Mouse (Mus musculus) stomach, postnatal 0 days (tissue): ENCODE results near the gene Smtnl1. TPM values are rescaled to one million over a fixed set of nuclear protein-coding genes. Genes with fewer than 3 reads are reported as not detected.
"Not testable (repeated sequence)": the region's sequence is repeated elsewhere in the genome, so short reads cannot be mapped to it uniquely, and the experiment has no call there.

Source experiments
- ATAC-seq: fragments of 200-750 bp; cut with Nextera tagmentation; 2 replicates; pipeline ENCODE4 v1.8.0; 2017; ENCODE audit not compliant: low FRiP score, low TSS enrichment
- DNase-seq: peaks from one replicate; pipeline ENCODE4 v3.0.0-alpha.2; 2016; ENCODE audit warnings: low spot score
- H3K27ac ChIP-seq: fragments of 300-500 bp; sonication (generic); replicated peaks from 2 replicates; pipeline ENCODE4 v1.5.1; 2014; ENCODE audit warnings: mild to moderate bottlenecking, control low read depth
- H3K27me3 ChIP-seq: fragments of 300-500 bp; sonication (generic); 2 replicates; pipeline ENCODE4 v1.6.1; 2014; ENCODE audit warnings: low read length; ENCODE audit not compliant: control insufficient read depth, insufficient read depth
- H3K36me3 ChIP-seq: fragments of 300-500 bp; sonication (generic); 2 replicates; pipeline ENCODE4 v1.6.1; 2014; ENCODE audit warnings: low read length, mixed read lengths; ENCODE audit not compliant: control insufficient read depth, insufficient read depth
- H3K4me1 ChIP-seq: fragments of 300-500 bp; sonication (generic); replicated peaks from 2 replicates; pipeline ENCODE4 v1.6.1; 2014; ENCODE audit warnings: antibody characterized with exemption; ENCODE audit not compliant: control insufficient read depth, insufficient read depth
- H3K4me2 ChIP-seq: fragments of 300-500 bp; sonication (generic); replicated peaks from 2 replicates; pipeline ENCODE4 v1.6.1; 2014; ENCODE audit warnings: low read depth, mild to moderate bottlenecking, control low read depth, moderate library complexity
- H3K4me3 ChIP-seq: fragments of 300-500 bp; sonication (generic); 2 replicates; pipeline ENCODE4 v1.5.1; 2014; ENCODE audit warnings: low read depth, low read length, control low read depth
- H3K9ac ChIP-seq: fragments of 300-500 bp; sonication (generic); 2 replicates; pipeline ENCODE4 v1.6.1; 2014; ENCODE audit warnings: mild to moderate bottlenecking, low read length, control low read depth, mixed read lengths
- H3K9me3 ChIP-seq: fragments of 300-500 bp; sonication (generic); 2 replicates; pipeline ENCODE4 v1.6.1; 2016; ENCODE audit warnings: low read length; ENCODE audit not compliant: control insufficient read depth
- CTCF ChIP-seq: IDR thresholded peaks from 2 replicates; pipeline ENCODE4 v1.5.1; 2016; ENCODE audit warnings: antibody characterized with exemption, low read depth, mild to moderate bottlenecking, moderate library complexity
- EP300 ChIP-seq: optimal IDR thresholded peaks from 2 replicates; pipeline ENCODE3; 2016; ENCODE audit warnings: antibody characterized with exemption
- WGBS: fragments of 180-500 bp; shearing (Covaris S2); extraction: QIAGEN DNeasy Blood & Tissue Kit; methylation state at CpG from one replicate; pipeline ENCODE4 v1.1.7; 2014; 5-methylcytosine and 5-hydroxymethylcytosine counted together
- polyA plus RNA-seq: library from polyadenylated mRNA; unstranded; fragments of >200 nt; fragmentation: Nextera tagmentation; extraction: Ambion mirVana; gene quantifications from 2 replicates; pipeline ENCODE4 v1.2.1, GENCODE M21; 2015

Smtnl1 gene
- polyA plus RNA-seq, 1 experiment from 2014 or later, result not detected

DNA sequence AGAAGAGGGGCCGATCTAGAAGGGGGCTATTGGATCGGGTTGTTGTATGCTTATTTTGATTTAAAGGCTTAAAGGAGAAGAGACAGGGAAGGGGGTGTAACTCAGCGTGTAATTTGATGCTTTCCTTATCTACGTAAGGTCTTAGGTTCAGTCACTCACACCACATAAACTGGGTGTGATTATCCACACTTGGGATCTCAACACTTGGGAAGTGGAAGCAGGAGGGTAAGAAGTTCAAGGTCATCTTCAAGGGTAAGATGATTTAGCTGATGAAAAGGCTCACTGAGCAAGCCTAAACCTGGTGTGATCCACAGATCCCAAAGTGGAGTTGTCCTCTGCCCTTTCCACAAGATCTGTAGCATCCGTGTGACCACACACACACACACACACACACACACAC is 15.9 kb downstream of the Smtnl1 start:
- WGBS, result 47% methylated on average over 5 of the region's 5 CpGs
- Histone ChIP-seq H3K27ac (no peak overlapping the region), H3K36me3 (0 out of 2 replicates have a peak, but pooled peaks cover 3% of the 10 kb centered on the region), H3K9me3 (no peaks in the 10 kb centered on the region), H3K4me3 (no peak overlapping the region), H3K4me2 (no peak overlapping the region), H3K9ac (no peak overlapping the region), H3K27me3 (no peaks in the 10 kb centered on the region), H3K4me1 (0 out of 2 replicates have a peak, but pooled peaks cover 2% of the 10 kb centered on the region)
- ATAC-seq (no peak), DNase-seq (no peak)
- TF ChIP-seq EP300 (no peak), CTCF (no peak)

DNA sequence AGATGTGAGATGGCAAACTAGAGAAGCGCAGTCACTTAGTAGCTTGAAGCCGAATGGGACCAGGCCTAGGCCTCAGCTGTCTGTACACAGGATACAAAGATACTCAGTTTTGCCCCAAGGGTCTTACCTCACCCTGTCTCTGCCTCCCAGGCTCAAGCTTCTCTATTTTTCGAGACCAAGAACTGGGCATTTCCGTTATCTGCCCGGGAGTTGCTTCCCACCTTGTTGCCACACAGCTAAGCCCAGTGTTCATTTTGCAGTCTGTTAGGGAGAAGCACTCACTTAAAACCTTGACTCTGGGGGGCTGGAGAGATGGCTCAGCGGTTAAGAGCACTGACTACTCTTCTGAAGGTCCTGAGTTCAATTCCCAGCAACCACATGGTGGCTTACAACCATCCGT is 18.5 kb downstream of the Smtnl1 start:
- no peak overlapping the region for H3K4me3 ChIP-seq
- no peak for DNase-seq
- no peak overlapping the region for H3K27ac ChIP-seq
- H3K9ac ChIP-seq, result no peak overlapping the region
- H3K9me3 ChIP-seq, result no peaks in the 10 kb centered on the region
- ATAC-seq, result no peak
- H3K4me1 ChIP-seq, result no peaks in the 10 kb centered on the region
- WGBS, result 88% methylated on average over 7 of the region's 7 CpGs
- H3K27me3 ChIP-seq, result no peaks in the 10 kb centered on the region
- no peak overlapping the region for H3K4me2 ChIP-seq
- 0 out of 2 replicates have a peak, but pooled peaks cover 3% of the 10 kb centered on the region for H3K36me3 ChIP-seq
- TF ChIP-seq EP300 (no peak), CTCF (no peak)

DNA sequence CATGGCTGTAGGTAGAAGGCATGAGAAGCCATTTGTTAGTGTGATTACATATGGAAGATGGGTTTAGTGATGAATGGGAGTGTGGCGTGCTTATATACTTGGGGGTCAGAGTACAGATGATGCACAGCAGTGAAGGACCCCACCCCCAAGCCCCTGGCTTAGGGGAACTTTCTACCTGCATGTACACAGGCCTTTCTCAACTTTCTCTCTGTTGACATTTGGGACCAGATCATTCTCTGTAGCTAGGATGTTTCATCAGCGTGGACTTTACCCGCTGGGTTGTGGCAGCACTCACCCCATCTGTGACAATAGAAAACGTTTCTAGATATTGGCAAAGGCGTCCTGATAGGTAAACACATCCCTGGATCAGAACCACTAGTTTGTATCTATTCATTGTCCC is 21.2 kb downstream of the Smtnl1 start:
- 73% methylated on average over 5 of the region's 5 CpGs for WGBS

DNA sequence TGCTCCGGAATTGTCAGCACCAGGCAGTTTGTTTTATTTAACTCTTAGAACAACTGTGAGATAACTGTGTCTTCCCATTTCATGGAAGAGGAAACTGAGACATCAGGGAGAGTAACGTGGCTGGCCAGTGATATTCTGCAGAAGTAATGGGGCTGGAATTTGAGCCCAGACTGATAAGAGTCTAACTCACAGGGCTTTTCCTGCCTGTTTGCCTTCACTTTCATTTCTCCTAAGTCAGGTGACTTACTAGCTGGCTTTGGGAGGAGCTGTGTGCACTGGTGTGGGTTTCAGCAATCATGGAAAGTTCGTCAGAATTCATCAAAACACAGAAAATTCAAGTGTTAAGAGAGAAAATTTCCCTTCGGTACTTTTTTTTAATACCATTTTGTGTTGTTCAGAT is 22.1 kb downstream of the Smtnl1 start:
- TF ChIP-seq EP300 (no peak), CTCF (no peak)
- DNase-seq (no peak), ATAC-seq (peak; percentile 59; the same call in 1 of the 2 replicates)
- Histone ChIP-seq H3K4me2 (no peak overlapping the region; the same call in 1 of the 2 replicates), H3K36me3 (0 out of 2 replicates have a peak, but pooled peaks cover 3% of the 10 kb centered on the region), H3K9me3 (no peaks in the 10 kb centered on the region), H3K4me1 (no peaks in the 10 kb centered on the region), H3K4me3 (no peak overlapping the region), H3K9ac (no peak overlapping the region), H3K27me3 (no peaks in the 10 kb centered on the region), H3K27ac (no peak overlapping the region)
- WGBS, result 70% methylated on average over 4 of the region's 4 CpGs

More for the DNA sequence above, 21.2 kb downstream of the Smtnl1 start:
- not testable (repeated sequence) for H3K4me2 ChIP-seq, H3K27ac ChIP-seq, H3K9ac ChIP-seq, H3K36me3 ChIP-seq, DNase-seq, H3K27me3 ChIP-seq, H3K4me1 ChIP-seq, H3K9me3 ChIP-seq, H3K4me3 ChIP-seq, ATAC-seq

DNA sequence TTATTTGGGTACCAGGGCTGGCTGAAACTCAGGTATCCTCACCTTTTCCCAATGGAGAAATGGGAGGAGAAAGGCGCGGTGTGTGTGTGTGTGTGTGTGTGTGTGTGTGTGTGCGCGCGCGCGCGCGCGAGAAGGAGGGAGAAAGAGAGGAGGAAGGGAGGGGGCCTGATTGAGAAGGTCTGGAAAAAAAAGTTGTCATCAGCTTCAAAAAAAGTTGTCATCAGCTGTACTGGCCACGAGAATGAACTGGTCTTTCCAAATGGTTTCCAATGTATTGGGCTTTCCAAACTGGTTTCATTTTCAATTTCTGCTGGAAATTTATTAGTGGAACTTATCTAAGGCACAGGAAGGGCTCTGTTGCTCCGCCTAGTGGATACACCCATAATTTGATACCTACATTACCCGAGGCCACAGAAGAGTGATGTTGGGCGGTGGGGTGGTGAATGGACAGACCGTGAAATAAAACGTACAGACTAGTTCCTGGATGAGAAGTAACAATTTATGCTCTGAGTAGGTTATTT is 23.4 kb downstream of the Smtnl1 start:
- Histone ChIP-seq H3K27ac (peak overlapping the region; percentile 79), H3K4me2 (peak overlapping the region; percentile 95), H3K9me3 (no peaks in the 10 kb centered on the region), H3K4me1 (no peaks in the 10 kb centered on the region), H3K27me3 (no peaks in the 10 kb centered on the region), H3K4me3 (peak overlapping the region; percentile 61), H3K9ac (peak overlapping the region; percentile 63), H3K36me3 (0 out of 2 replicates have a peak, but pooled peaks cover 3% of the 10 kb centered on the region)
- ATAC-seq (peak; percentile 62; the same call in 1 of the 2 replicates), DNase-seq (peak; percentile 70)
- TF ChIP-seq EP300 (no peak), CTCF (peak; percentile 85)
- 0% methylated on average over 16 of the region's 16 CpGs for WGBS

- no peaks in the 10 kb centered on the region for H3K27me3 ChIP-seq
- peak within 1 kb of the TSS; percentile 79 for H3K27ac ChIP-seq
- under 1% methylated on average over 21 of the region's 21 CpGs for WGBS
- peak within 1 kb of the TSS; percentile 95 for H3K4me2 ChIP-seq
- no peaks in the 10 kb centered on the region for H3K9me3 ChIP-seq
- ATAC-seq (peak; percentile 78), DNase-seq (peak; percentile 74)
- H3K4me1 ChIP-seq, result no peaks in the 10 kb centered on the region
- TF ChIP-seq CTCF (no peak), EP300 (no peak)
- peak within 1 kb of the TSS; percentile 61 for H3K4me3 ChIP-seq
- H3K36me3 ChIP-seq, result 0 out of 2 replicates have a peak, but pooled peaks cover 1% of the 10 kb centered on the region
- H3K9ac ChIP-seq, result peak within 1 kb of the TSS; percentile 63
Measured at GRCm38 (mm10) chr2:84798493-84798921, 23.9 kb downstream of the Smtnl1 start, which contains the start of gene Ube2l6. Gene Ube2l6, plus strand, starts transcription at chr2:84798828.
